In genomic region chr7:125140854-125141253, GRCm38 (mm10) we compare ENCODE assay signal across 18 mouse cellular contexts.
"Had no signal": no experiment of that assay in that cellular context is flagged by ENCODE, and none has a peak within 500 bp of the region (broad histone marks: within the 10 kb centered on the region; RNA-seq: fewer than 3 reads in every experiment).

No protein-coding gene starts in this region.

- H3K4me2 ChIP-seq: limb, embryonic 13.5 days; liver, embryonic 12.5 days; liver, embryonic 15.5 days; lung, embryonic 15.5 days; midbrain, embryonic 11.5 days had no signal

- H3K9me3 ChIP-seq: limb, embryonic 10.5 days; limb, embryonic 13.5 days; liver, embryonic 12.5 days; liver, embryonic 15.5 days; lung, embryonic 15.5 days had no signal

- H3K9ac ChIP-seq: limb, embryonic 13.5 days; liver, embryonic 12.5 days; liver, embryonic 15.5 days; lung, embryonic 15.5 days had no signal

- H3K27me3 ChIP-seq: limb, embryonic 13.5 days; liver, embryonic 12.5 days; liver, embryonic 15.5 days; lung, embryonic 15.5 days; megakaryocyte, embryonic 14.5 days had no signal

- H3K4me1 ChIP-seq: liver, embryonic 12.5 days; liver, embryonic 15.5 days; lung, embryonic 15.5 days; megakaryocyte, embryonic 14.5 days had no signal

- H3K36me3 ChIP-seq: limb, embryonic 10.5 days; limb, embryonic 13.5 days; liver, embryonic 12.5 days; liver, embryonic 15.5 days; lung, embryonic 15.5 days had no signal

- H3K4me3 ChIP-seq: layer of hippocampus, adult 2 months; limb, embryonic 10.5 days; limb, embryonic 13.5 days; liver, embryonic 12.5 days; liver, embryonic 15.5 days; lung, embryonic 15.5 days; megakaryocyte, embryonic 14.5 days had no signal

- DNase-seq: kidney, adult 18-20 months; kidney, postnatal 25 days; layer of hippocampus, adult 9-11 months; liver; lung, adult 18-20 months; lung, postnatal 10 days; lung, postnatal 36 days; midbrain, embryonic 14.5 days; thymus, adult 18-20 months; thymus, postnatal 36 days had no signal

- ATAC-seq: liver, embryonic 12.5 days had no signal

- H3K27ac ChIP-seq: layer of hippocampus, adult 2 months; limb, embryonic 10.5 days; limb, embryonic 13.5 days; liver, embryonic 12.5 days; liver, embryonic 15.5 days; lung, embryonic 15.5 days had no signal
